In genomic region chr11:90306993-90307392, GRCm38 (mm10) we compare ENCODE assay signal across 10 mouse cellular contexts. TPM values are rescaled to one million over a fixed set of nuclear protein-coding genes. Genes with fewer than 3 reads are reported as not detected.
DNase-seq lines count a peak whose midpoint lies in the region; TF ChIP-seq lines count a peak whose summit lies in the region.
"Had no signal": no experiment of that assay in that cellular context is flagged by ENCODE, and none has a peak within 500 bp of the region (broad histone marks: within the 10 kb centered on the region; RNA-seq: fewer than 3 reads in every experiment).

No protein-coding gene starts in this region.

- intact Hi-C loops in left cerebral cortex, postnatal 14 days (cut with DNase I), result loop anchor here (5.0 kb wide), 1 partner anchor 310 kb away; no protein-coding TSS in a partner anchor

- peak; percentile 89 for TF ChIP-seq CTCF in layer of hippocampus, adult 2 months (conservative IDR thresholded peaks at IDR 0.05)

- no peak overlapping the region for H3K27ac ChIP-seq in layer of hippocampus, adult 2 months
- H3K27ac ChIP-seq: embryonic facial prominence, embryonic 13.5 days; liver, embryonic 15.5 days had no signal

- peak in 1 of 2 experiments; percentile 53 for DNase-seq in layer of hippocampus, adult 2 months (ENCODE audit: low spot score in 2 of 2)
- no peak for DNase-seq in layer of hippocampus, adult 8-10 months (ENCODE audit: low spot score in 2 of 2)
- peak; percentile 70 for DNase-seq in NIH3T3 (ENCODE audit: low read depth)
- peak; percentile 35 for DNase-seq in cerebellum, adult 9-11 months
- DNase-seq in gastrocnemius, postnatal 4 days (ENCODE audit: low spot score in 2 of 2), result peak; percentile 28 to 67
- DNase-seq in left cerebral cortex, postnatal 14 days (ENCODE audit: low spot score in 2 of 2), result peak; percentile 31 to 34
- peak; percentile 24 for DNase-seq in ovary, postnatal 10 days (ENCODE audit: low spot score)
- peak; percentile 6 for DNase-seq in yolk sac, embryonic 10.5 days (ENCODE audit: low spot score)

- no peak overlapping the region for H3K4me3 ChIP-seq in layer of hippocampus, adult 2 months
- H3K4me3 ChIP-seq: embryonic facial prominence, embryonic 13.5 days; liver, embryonic 15.5 days had no signal

RNA-seq across cellular contexts. Expression of gene Mmd, which starts 57.7 kb away (rescaled TPM):
- 100 to 1,000 TPM; 364 to 381 TPM for total RNA-seq in layer of hippocampus, adult 2 months (2021)
- 100 to 1,000 TPM; 293 to 382 (median 331) TPM for total RNA-seq in layer of hippocampus, adult 8-10 months (2022)
- 10 to 100 TPM; 26.9 to 35.6 TPM for total RNA-seq in gastrocnemius, postnatal 4 days (2021)
- 100 to 1,000 TPM; 219 to 221 TPM for total RNA-seq in left cerebral cortex, postnatal 14 days (2021)

Comparison
In these comparisons a context has a peak if more than half of its experiments do, and no peak if none do; other contexts are left out.
1. DNase-seq: peak in NIH3T3 (single experiment), cerebellum, adult 9-11 months (single experiment), gastrocnemius, postnatal 4 days (2 of 2), left cerebral cortex, postnatal 14 days (2 of 2), ovary, postnatal 10 days (single experiment) and yolk sac, embryonic 10.5 days (single experiment); none in layer of hippocampus, adult 8-10 months (0 of 2).
2. RNA of gene Mmd, which starts 57.7 kb away (total RNA-seq): 364 to 381 TPM in layer of hippocampus, adult 2 months, 293 to 382 TPM in layer of hippocampus, adult 8-10 months and 219 to 221 TPM in left cerebral cortex, postnatal 14 days; 26.9 to 35.6 TPM in gastrocnemius, postnatal 4 days; every median in the first group is over 4 times any median in the second.